Mouse (Mus musculus): ENCODE results near the gene Sort1.

DNA sequence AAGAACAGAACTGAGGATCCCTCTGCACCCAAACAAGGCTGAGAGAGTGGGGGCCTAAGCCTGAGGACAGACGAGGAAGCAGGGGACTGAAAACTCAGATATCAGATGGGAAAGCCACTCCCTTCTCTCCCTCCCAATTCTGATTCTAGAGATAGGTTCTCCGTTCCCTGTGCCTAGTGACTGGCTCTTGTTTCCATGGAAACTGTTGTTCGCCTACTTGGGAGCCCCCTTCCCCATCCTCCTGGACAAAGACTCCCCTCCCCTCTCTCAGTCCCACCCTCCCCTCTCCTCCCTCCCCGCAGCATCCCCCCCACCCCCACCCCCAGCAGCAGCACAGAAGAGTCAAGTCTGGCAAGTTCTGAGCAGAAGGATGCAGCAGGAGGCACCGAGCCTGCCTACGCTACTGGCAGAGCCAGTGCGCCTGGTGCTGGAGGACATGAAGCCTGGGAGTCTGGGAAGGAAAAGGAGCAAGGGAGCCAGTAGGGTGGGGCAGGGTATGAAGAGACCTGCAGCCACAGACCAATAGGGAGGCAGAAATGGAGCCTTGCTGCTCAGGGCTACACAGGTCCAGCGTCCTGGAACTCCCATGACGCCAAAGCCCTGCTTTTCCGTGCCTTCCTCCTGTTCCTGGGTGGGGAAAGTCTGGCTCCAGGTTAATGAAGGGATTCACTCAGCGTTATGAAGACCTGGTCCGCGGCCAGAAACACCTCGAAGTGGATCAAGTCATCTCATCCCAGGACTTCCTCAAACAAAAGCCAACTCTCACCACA is 121.8 kb downstream of the Sort1 start:
- TF ChIP-seq CTCF (IDR thresholded peaks at IDR 0.05; ENCODE audit: low read depth, low read length) (no peak), POLR2A (IDR thresholded peaks at IDR 0.05; ENCODE audit: insufficient read depth, low read length) (no peak), EP300 (IDR thresholded peaks at IDR 0.05; ENCODE audit: insufficient read depth, low read depth, low read length) (no peak)
